Comparison of ENCODE assay signal across 14 mouse cellular contexts in the genomic region with DNA sequence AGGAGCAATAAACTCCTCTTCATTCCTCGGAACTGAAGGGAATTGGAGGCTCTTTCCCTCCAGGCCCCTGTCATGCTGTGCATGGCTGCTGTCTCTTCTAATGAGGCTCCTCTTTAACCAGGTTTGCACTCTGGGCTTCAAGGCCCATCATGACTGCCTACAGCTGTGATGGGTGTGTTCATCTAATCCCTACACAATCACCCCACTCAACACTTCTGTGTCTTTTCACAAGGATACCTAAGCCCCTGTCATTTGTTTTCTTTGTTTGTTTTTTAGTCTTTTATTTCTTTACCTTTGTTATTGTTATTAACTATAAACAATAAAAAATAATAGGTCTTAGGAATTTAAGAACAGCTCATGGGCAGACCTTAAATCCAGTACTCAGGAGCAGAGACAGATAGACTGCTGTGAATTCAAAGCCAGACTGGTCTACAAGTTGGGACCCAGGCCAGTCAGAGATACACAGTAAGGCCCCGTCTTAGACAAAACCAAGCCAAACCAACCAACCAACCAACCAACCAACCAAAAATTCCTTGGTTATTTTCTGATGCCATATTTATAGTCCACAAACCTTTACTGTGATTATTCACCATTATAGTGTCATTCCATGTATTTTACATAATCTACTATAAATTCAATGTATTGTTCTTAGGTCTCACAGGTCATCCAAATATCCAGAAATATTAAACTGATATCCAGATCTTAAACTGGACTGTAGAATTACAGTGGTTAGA. TPM values are rescaled to one million over a fixed set of nuclear protein-coding genes. Genes with fewer than 3 reads are reported as not detected.
DNase-seq lines count a peak whose midpoint lies in the region.
"Had no signal": no experiment of that assay in that cellular context is flagged by ENCODE, and none has a peak within 500 bp of the region (broad histone marks: within the 10 kb centered on the region; RNA-seq: fewer than 3 reads in every experiment).

No protein-coding gene starts in this region.

- peak; percentile 44 for DNase-seq in heart, adult 11 months
- DNase-seq in heart, adult 9 months (ENCODE audit: low spot score in 2 of 2), result no peak
- DNase-seq in 3T3-L1 (ENCODE audit: low read depth, low spot score), result peak; percentile 93
- peak; percentile 92 for DNase-seq in adipocyte (ENCODE audit: low spot score)
- no peak for DNase-seq in urinary bladder, adult 2 months (ENCODE audit: low spot score)
- DNase-seq: adrenal gland, adult 2 months; adrenal gland, postnatal 10 days; adrenal gland, postnatal 25 days; cerebellum, adult 11 months; cerebellum, adult 18-20 months; cerebellum, adult 9-10 months; cerebellum, postnatal 10 days; cerebellum, postnatal 25 days; forebrain, postnatal 0 days had no signal

RNA-seq across cellular contexts. Expression of gene Cpsf6, which starts 9.0 kb away (rescaled TPM):
- polyA plus RNA-seq in urinary bladder, adult 2 months (2012; rRNA removed), result 35.9 and 43.5 TPM in 2 replicates

Comparison
In these comparisons a context has a peak if more than half of its experiments do, and no peak if none do; other contexts are left out.
1. DNase-seq: peak in heart, adult 11 months (single experiment), 3T3-L1 (single experiment) and adipocyte (single experiment); none in heart, adult 9 months (0 of 2) and urinary bladder, adult 2 months (single experiment).